Mouse (Mus musculus) MEL (cell line): ENCODE data around the gene Heatr3. TPM values are rescaled to one million over a fixed set of nuclear protein-coding genes. Genes with fewer than 3 reads are reported as not detected.

Source experiments
- DNase-seq: peaks from one replicate; pipeline ENCODE4 v3.0.0; 2011; ENCODE audit warnings: low read depth, low spot score
- H3K27ac ChIP-seq: 2 replicates; pipeline ENCODE4 v1.5.1; 2012; ENCODE audit warnings: low read depth, mild to moderate bottlenecking, control low read depth, low read length, moderate library complexity; ENCODE audit not compliant: control insufficient read depth
- H3K27me3 ChIP-seq, 2 experiments: fragments of 150-350 bp in 1 of 2; sonication (generic) in 1 of 2; 2 replicates each; pipeline ENCODE4 v1.6.1; 2012; ENCODE audit warnings: low read length in 2 of 2, mild to moderate bottlenecking in 2 of 2, improper control_type of control experiment in 1 of 2, moderate library complexity in 1 of 2; ENCODE audit not compliant: insufficient read depth in 2 of 2, control insufficient read depth in 1 of 2
- H3K36me3 ChIP-seq, 2 experiments: 2 replicates each; pipeline ENCODE4 v1.6.1; 2012 to 2014; ENCODE audit warnings: low read length in 2 of 2, improper control_type of control experiment in 1 of 2, inconsistent platforms in 1 of 2, mild to moderate bottlenecking in 1 of 2; ENCODE audit not compliant: insufficient read depth in 2 of 2, control insufficient read depth in 1 of 2
- H3K4me1 ChIP-seq, 2 experiments: fragments of 150-350 bp in 1 of 2; sonication (generic) in 1 of 2; 2 replicates each; pipeline ENCODE4 v1.6.1; 2012; ENCODE audit warnings: low read length in 2 of 2, improper control_type of control experiment in 1 of 2, mild to moderate bottlenecking in 1 of 2; ENCODE audit not compliant: insufficient read depth in 2 of 2, control insufficient read depth in 1 of 2
- H3K4me3 ChIP-seq, 2 experiments: fragments of 150-350 bp in 1 of 2; sonication (generic) in 1 of 2; 2 replicates each; pipeline ENCODE4 v1.5.1; 2012; ENCODE audit warnings: low read depth in 2 of 2, low read length in 2 of 2, mild to moderate bottlenecking in 2 of 2, moderate library complexity in 2 of 2, control low read depth in 1 of 2, improper control_type of control experiment in 1 of 2; ENCODE audit not compliant: control insufficient read depth in 1 of 2, insufficient read depth in 1 of 2
- H3K79me2 ChIP-seq: 2 replicates; pipeline ENCODE4 v1.6.1; 2012; ENCODE audit warnings: mild to moderate bottlenecking, low read length, moderate library complexity; ENCODE audit not compliant: control insufficient read depth, poor library complexity, insufficient read depth
- H3K9ac ChIP-seq: 2 replicates; pipeline ENCODE4 v1.6.1; 2012; ENCODE audit warnings: low read depth, mild to moderate bottlenecking, control low read depth, low read length, moderate library complexity; ENCODE audit not compliant: control insufficient read depth, poor library complexity, severe bottlenecking
- H3K9me3 ChIP-seq: fragments of 150-350 bp; sonication (generic); replicated peaks from 2 replicates; pipeline ENCODE4 v1.6.1; 2012; ENCODE audit warnings: mild to moderate bottlenecking, low read length, improper control_type of control experiment, moderate library complexity; ENCODE audit not compliant: insufficient read depth
- CHD2 ChIP-seq: IDR thresholded peaks from 2 replicates; pipeline ENCODE4 v1.6.1; 2011; ENCODE audit warnings: low read length, improper control_type of control experiment
- CTCF ChIP-seq, 3 experiments: IDR thresholded peaks in 2 of 3; conservative IDR thresholded peaks in 1 of 3; 2 replicates each; pipeline ENCODE4 v1.5.1; 2011 to 2012; ENCODE audit warnings: low read length in 3 of 3, low read depth in 2 of 3, mild to moderate bottlenecking in 2 of 3, improper control_type of control experiment in 1 of 3, inconsistent platforms in 1 of 3, mixed read lengths in 1 of 3, moderate library complexity in 1 of 3; ENCODE audit not compliant: control insufficient read depth in 1 of 3, insufficient read depth in 1 of 3, poor library complexity in 1 of 3, severe bottlenecking in 1 of 3
- E2F4 ChIP-seq: IDR thresholded peaks from 2 replicates; pipeline ENCODE4 v1.6.1; 2011; ENCODE audit warnings: low read depth, low read length, improper control_type of control experiment, borderline replicate concordance
- ELF1 ChIP-seq: IDR thresholded peaks from 2 replicates; pipeline ENCODE4 v1.6.1; 2014; ENCODE audit warnings: low read depth, mild to moderate bottlenecking, inconsistent platforms, low read length, improper control_type of control experiment, moderate library complexity
- KAT2A ChIP-seq: conservative IDR thresholded peaks from 2 replicates; pipeline ENCODE4 v1.6.1; 2012; ENCODE audit warnings: low read depth, low read length, improper control_type of control experiment, inconsistent platforms
- MAX ChIP-seq: IDR thresholded peaks from 2 replicates; pipeline ENCODE4 v1.6.1; 2011; ENCODE audit warnings: low read length, improper control_type of control experiment
- MAZ ChIP-seq: IDR thresholded peaks from 2 replicates; pipeline ENCODE4 v1.6.1; 2012; ENCODE audit warnings: low read depth, mild to moderate bottlenecking, inconsistent platforms, low read length, improper control_type of control experiment
- MXI1 ChIP-seq: IDR thresholded peaks from 2 replicates; pipeline ENCODE4 v1.6.1; 2011; ENCODE audit warnings: mild to moderate bottlenecking, low read depth, low read length, improper control_type of control experiment
- MYB ChIP-seq: IDR thresholded peaks from 2 replicates; pipeline ENCODE4 v1.6.1; 2011; ENCODE audit warnings: mild to moderate bottlenecking, low read depth, low read length, improper control_type of control experiment
- POLR2A ChIP-seq, 2 experiments: IDR thresholded peaks; 2 replicates each; pipeline ENCODE4 v1.6.1; 2011 to 2012; ENCODE audit warnings: low read length in 2 of 2, mild to moderate bottlenecking in 2 of 2, control low read depth in 1 of 2, improper control_type of control experiment in 1 of 2, low read depth in 1 of 2, moderate library complexity in 1 of 2; ENCODE audit not compliant: control insufficient read depth in 1 of 2, insufficient read depth in 1 of 2, poor library complexity in 1 of 2
- RCOR1 ChIP-seq: IDR thresholded peaks from 2 replicates; pipeline ENCODE4 v1.6.1; 2012; ENCODE audit warnings: low read depth, mild to moderate bottlenecking, inconsistent platforms, low read length, improper control_type of control experiment
- TAL1 ChIP-seq: IDR thresholded peaks from 2 replicates; pipeline ENCODE4 v1.6.1; 2012; ENCODE audit warnings: mild to moderate bottlenecking, inconsistent platforms, low read length, moderate library complexity, mixed read lengths
- TBP ChIP-seq: IDR thresholded peaks from 2 replicates; pipeline ENCODE4 v1.8.0; 2011; ENCODE audit warnings: low read depth, low read length, improper control_type of control experiment
- TCF12 ChIP-seq: IDR thresholded peaks from 2 replicates; pipeline ENCODE4 v1.6.1; 2014; ENCODE audit warnings: low read depth, mild to moderate bottlenecking, inconsistent platforms, low read length, improper control_type of control experiment, moderate library complexity
- UBTF ChIP-seq: IDR thresholded peaks from 2 replicates; pipeline ENCODE4 v1.6.1; 2012; ENCODE audit warnings: low read depth, mild to moderate bottlenecking, inconsistent platforms, low read length, improper control_type of control experiment, moderate library complexity, borderline replicate concordance; ENCODE audit not compliant: insufficient read depth
- USF1 ChIP-seq: IDR thresholded peaks from 2 replicates; pipeline ENCODE4 v1.6.1; 2014; ENCODE audit warnings: low read depth, mild to moderate bottlenecking, inconsistent platforms, low read length, improper control_type of control experiment, moderate library complexity
- USF2 ChIP-seq, 2 experiments: IDR thresholded peaks; 2 replicates each; pipeline ENCODE4 v1.6.1; 2011 to 2012; ENCODE audit warnings: improper control_type of control experiment in 2 of 2, low read length in 2 of 2, borderline replicate concordance in 1 of 2, inconsistent platforms in 1 of 2, low read depth in 1 of 2, mild to moderate bottlenecking in 1 of 2; ENCODE audit not compliant: insufficient read depth in 1 of 2
- polyA plus RNA-seq, 2 experiments: library from polyadenylated mRNA; stranded (reverse) in 1 of 2; unstranded in 1 of 2; fragments of >175 nt in 1 of 2; fragments of >200 nt in 1 of 2; gene quantifications; 2 replicates each; pipeline versions ENCODE4 v1.2.1 to v1.2.4; 2012; ENCODE audit warnings: low replicate concordance in 2 of 2, low read depth in 1 of 2; ENCODE audit not compliant: insufficient read length in 2 of 2, insufficient read depth in 1 of 2, missing spikeins in 1 of 2
- total RNA-seq: library from RNA; depleted of rRNA; stranded (reverse); fragments of 300-350 nt; gene quantifications from 2 replicates; pipeline ENCODE4 v1.2.3, GENCODE M21; 2012

Gene Heatr3
- total and polyA plus RNA-seq, 3 experiments, result 59.6 to 60.3 TPM; not detected in 1

DNA sequence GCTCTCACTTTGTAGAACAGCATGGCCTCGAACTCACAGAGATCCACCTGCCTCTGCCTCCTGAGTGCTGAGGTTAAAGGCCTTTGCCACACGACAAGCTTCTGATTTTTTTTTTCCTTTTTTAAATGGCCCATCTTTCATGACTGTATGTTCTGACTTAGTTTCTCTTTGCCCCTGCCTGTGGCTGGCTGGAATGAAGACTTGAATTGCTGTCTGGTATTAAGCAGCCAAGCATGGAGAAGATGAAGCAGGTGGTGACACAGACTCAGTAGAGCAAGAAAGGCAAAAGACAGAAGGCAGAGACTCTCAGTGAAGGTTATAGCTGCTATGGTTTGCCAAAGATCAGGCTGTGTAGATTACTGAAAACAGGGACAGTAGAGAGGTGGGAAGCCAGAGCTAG is 45.5 kb downstream of the Heatr3 start:
- no peak for DNase-seq
- Histone ChIP-seq H3K9ac (no peak overlapping the region), H3K27me3 (no peaks in the 10 kb centered on the region), H3K9me3 (no peaks in the 10 kb centered on the region), H3K27ac (no peak overlapping the region), H3K79me2 (no peaks in the 10 kb centered on the region), H3K4me3 (no peak overlapping the region), H3K4me1 (no peaks in the 10 kb centered on the region), H3K36me3 (no peaks in the 10 kb centered on the region)
- TF ChIP-seq CTCF (IDR thresholded peaks at IDR 0.05 in 2 of 3, conservative IDR thresholded peaks at IDR 0.05 in 1 of 3; ENCODE audit: control insufficient read depth in 1 of 3, insufficient read depth in 1 of 3, low read depth in 2 of 3, low read length in 3 of 3, poor library complexity in 1 of 3, severe bottlenecking in 1 of 3), result no peak
- TF ChIP-seq CHD2, result no peak
- TF ChIP-seq USF2 (IDR thresholded peaks at IDR 0.05; ENCODE audit: borderline replicate concordance in 1 of 2, insufficient read depth in 1 of 2, low read depth in 1 of 2, low read length in 2 of 2), result no peak
- no peak for TF ChIP-seq RCOR1
- TF ChIP-seq ELF1, result no peak
- no peak for TF ChIP-seq KAT2A
- no peak for TF ChIP-seq TCF12
- no peak for TF ChIP-seq UBTF
- no peak for TF ChIP-seq TAL1
- no peak for TF ChIP-seq POLR2A (IDR thresholded peaks at IDR 0.05; ENCODE audit: control insufficient read depth in 1 of 2, insufficient read depth in 1 of 2, low read depth in 1 of 2, low read length in 2 of 2, poor library complexity in 1 of 2)
- no peak for TF ChIP-seq MXI1

DNA sequence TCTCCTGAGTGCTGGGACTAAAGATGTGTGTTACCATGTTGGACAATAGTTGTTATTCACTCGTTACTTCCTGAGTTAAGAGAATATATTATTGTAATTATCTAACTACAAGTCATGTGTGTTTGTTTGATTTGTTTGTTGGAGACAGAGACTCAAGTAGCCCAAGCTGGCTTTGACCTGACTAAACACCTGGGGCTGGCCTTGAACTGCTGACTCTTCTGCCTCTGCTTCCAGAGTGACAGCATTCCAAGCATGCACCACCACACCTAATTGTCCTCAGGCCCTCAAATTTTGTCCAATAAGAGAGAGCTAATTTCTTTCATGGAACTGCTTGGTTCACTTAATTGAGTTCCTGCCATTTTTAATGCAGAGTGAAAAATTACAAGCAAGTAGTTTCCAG is 47.3 kb downstream of the Heatr3 start:
- Histone ChIP-seq H3K9me3 (no peaks in the 10 kb centered on the region), H3K9ac (no peak overlapping the region), H3K4me3 (no peak overlapping the region), H3K4me1 (no peaks in the 10 kb centered on the region), H3K27ac (no peak overlapping the region), H3K27me3 (no peaks in the 10 kb centered on the region), H3K79me2 (no peaks in the 10 kb centered on the region), H3K36me3 (no peaks in the 10 kb centered on the region)
- DNase-seq, result no peak
- TF ChIP-seq MXI1 (no peak), MAX (no peak), MAZ (no peak), TBP (no peak), POLR2A (IDR thresholded peaks at IDR 0.05; ENCODE audit: control insufficient read depth in 1 of 2, insufficient read depth in 1 of 2, low read depth in 1 of 2, low read length in 2 of 2, poor library complexity in 1 of 2) (no peak), USF1 (no peak), E2F4 (no peak), MYB (no peak), KAT2A (no peak)
